Mouse (Mus musculus): ENCODE results near the gene Vsnl1.
A peak's percentile ranks its signal among the peaks of the same experiment; 100 is the strongest.

Vsnl1 gene

DNA sequence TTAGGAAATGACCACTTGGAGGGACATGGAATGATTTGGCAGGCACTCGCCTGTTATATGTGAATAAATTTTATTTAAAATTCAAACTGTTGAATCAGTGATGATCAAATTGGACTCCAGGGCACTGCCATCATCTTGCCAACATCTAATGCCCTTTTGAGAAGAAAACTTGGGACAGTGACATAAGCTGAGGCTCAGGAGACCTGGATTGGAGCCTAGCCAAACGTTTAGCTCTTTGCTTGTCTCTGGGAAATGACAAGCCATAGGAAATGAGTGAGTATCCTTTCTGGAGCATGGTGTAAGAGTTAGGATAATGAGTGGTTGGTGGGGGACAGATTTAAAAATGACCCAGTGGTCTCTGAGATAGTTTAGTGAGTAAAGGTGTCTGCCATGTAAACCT lies 57.0 kb downstream of the Vsnl1 start:
- no peak for DNase-seq

DNA sequence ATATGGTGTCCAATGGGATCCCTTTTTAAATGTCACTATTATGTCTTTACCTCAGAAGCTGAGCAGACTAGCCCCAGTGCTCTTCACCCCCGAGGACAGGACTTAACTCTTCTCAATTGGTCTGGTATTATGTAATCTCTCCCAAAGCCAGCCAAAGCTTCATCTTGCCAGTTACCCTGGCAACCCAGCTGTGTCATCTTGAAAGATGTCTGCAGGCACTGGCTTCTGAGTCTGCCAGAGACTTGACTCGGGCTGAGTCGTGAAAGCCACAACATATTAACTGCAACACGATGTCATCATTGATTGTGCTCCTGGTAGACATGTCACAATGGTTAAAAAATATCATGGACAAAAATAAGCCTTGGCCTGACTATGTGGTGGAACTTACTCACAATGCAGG lies 66.4 kb downstream of the Vsnl1 start:
- no peak for DNase-seq

DNA sequence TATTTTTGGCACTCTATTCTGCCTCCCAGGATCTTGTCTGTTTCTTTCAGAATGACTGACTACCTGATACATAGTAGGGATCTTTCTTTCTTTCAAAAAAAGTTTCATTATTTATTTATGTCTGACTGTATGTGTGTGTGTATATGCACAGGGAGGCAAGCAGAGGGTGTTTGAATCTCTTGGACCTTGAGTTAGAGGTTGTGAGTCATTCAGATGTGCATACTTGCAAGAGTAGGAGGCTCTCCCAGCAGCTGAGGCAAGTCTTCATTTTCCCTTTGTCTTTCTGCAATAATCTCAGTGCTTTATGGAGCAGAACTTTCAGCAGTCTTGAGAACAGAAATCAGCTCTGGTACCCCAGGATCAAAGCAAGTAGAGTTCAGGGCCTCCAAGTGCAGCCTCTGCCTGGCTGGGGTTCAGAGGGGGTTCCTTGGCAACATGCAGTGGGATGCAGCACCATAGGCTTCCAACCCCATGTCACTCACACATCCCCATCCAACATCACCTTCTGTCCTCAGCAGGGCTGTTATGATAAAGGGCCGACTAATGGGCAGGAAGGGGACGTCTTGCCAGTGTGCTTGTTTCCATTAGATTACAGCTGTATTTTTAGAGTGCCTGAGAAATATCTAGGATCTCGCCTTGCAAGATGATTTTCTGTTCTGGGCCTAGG lies 69.2 kb downstream of the Vsnl1 start:
- DNase-seq: no peak

DNA sequence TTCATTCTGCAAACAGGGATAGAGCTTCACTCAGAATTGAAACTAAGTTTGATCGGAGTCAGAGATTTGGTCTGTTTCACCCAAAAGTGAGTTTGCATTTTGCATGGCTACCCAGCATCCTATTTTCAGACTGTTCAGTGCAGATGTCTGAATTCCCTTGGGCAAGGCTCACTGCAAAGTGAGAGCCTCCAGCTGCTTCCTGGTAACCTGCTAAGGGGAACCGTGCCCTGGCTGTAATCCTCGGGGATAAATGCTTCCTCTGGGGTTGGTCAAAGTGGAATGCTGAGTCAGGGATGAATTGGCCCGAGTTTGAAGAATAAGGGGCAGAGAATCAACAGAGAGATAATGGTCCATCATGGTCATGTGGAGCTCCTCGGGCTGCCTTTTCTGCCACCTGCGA lies 71.5 kb downstream of the Vsnl1 start:
- no peak for DNase-seq

DNA sequence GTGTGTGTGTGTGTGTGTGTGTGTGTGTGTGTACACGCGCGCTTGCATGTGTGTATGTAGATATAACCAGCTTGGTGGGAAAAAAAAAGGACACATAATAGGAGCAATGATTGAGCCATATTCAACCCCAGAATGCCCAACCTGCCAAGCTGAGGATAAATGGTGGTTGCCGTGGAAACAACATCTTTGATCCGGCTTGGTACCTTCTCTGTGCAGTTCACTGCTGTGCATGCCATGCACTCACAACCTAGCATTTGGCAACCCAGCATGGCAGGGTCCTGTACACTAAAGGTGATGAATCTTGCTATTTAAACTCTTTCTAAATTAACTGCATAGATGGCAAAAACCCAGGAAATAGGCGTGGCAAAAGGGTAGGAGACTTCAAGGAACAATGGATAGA lies 74.0 kb downstream of the Vsnl1 start:
- no peak for DNase-seq

DNA sequence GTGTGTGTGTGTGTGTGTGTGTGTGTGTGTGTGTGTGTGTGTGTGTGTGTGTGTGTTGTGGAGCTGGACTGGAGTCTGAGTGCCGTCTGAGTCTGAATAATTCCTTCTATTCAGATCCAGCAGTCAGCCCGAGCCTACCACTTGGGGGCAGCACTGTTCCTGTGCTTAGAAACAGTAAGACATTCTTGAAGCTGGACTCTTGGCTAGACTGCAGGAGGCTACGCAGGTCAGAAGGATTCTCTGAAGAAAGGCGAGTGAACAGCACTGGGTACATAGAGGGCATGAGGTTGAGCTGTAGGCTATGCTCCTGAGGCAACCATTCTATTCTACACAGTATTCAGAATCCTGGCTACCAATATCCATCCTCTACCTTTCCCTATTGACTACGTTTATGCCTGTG lies 85.5 kb downstream of the Vsnl1 start:
- peak; percentile 73 to 87 for DNase-seq

DNA sequence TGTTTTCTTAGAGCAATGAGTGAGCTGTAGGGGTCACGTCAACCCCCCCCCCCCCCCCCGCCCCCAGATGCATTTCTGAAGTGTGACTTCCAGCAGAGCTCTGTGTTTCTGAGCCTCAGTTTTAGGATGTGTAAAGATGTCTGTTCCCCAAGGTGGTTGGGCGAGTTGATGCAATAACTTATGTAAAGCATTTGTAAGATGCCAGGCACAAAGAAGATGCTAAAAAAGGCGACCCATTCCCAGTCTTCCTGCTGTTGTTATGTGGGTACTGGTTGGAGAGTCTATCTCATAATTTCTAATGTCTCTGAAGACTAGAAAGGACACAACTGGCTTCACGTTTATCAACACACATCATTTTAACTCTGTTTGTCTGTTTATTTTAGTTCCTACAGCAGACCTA lies 86.5 kb downstream of the Vsnl1 start:
- DNase-seq: no peak

DNA sequence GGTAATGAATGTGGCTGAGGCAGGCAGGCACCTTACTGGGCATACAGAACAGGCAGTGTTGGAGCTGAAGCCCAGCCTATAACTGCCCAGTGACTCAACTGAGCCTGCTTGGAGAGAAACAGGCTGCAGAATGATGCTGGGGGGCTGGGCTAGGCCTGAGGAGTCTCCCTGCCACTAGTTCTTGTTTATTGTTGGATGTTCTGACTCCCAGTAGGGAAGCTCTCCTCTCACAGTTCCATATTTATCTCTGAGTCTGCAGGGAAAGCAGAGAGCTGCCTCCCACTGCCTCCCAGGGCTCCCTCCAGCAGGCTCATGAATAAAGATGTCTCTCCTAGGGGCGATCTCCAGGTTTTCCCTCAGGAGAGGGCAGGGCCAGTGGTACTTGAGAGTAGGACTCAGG lies 88.0 kb downstream of the Vsnl1 start:
- no peak for DNase-seq

DNA sequence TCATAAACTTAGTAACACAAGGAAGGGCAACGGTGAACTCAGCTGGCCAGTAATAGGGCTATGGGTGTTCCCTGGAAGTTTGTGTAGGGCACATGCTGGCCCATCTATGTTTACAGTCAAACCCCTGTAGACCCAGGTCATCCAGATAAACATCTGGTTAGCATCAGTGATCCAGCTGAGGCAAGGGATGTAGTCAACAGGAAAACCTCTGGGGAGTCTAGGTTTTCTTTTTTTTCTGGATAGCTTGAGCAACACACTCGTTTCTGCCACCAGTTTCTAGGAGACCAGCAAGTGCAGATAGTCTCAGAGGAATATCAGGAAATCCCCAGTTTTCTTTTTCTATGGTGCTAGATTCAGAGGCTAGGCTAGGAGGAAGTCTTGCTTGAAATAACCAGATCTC lies 90.5 kb downstream of the Vsnl1 start:
- no peak for DNase-seq

DNA sequence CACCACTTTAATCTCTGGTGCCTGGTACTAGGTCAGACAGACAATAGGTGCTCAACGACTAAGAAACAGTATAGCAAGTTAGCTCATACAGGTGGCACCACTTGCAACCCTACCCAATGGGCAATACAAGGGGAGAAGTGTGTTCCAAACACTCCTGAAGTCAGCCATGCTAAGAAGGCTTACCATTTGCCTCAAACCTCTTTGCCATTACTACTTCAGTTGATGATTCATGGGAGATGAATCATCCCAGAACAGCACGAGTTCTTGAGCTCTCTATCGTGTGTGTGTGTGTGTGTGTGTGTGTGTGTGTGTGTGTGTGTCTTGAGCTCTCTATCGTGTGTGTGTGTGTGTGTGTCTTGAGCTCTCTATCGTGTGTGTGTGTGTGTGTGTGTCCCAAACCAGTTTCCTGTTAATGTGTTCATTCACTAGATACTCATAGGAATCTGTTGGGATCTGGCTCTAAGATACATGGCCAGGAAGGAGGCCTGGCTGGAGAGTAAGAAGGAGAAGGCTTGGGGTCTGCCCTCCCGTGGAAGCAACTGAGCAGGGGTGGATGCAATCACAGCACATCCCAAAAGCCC lies 94.3 kb downstream of the Vsnl1 start:
- no peak for DNase-seq

DNA sequence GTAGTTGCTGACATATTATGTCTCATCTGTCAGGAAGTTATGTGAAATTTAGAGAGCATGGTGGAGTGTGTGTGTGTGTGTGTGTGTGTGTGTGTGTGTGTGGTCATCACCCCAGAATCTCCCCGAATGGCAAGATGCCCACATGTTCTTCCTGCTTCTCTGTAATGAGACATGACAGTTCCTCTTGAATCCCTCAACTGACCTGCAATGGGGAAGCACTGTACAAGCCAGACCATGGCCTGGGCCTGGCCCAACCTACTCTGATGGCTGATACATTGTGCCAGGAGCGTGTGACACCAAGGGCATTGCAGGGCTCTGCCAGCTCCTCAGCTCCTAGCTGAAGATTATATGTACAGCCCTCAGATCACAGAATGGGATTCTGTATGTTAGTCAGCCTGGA lies 98.2 kb downstream of the Vsnl1 start:
- no peak for DNase-seq

DNA sequence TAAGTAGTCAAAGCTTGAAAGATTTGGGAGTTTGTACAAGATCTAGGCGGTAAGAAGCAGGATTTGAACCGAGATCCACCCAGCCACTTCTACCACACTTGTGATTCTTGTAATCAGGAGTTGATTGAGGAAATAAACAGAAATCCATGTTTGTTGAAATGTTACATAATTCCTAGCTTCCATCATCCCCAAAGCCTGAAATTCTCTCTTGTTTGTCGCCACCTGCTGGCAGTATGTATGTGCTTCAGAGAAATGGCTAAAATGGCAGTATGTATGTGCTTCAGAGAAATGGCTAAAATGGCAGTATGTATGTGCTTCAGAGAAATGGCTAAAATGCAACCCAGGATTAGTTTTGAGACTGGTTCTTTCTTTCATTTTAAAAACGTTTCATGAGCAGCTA lies 99.6 kb downstream of the Vsnl1 start:
- DNase-seq: peak; percentile 67 to 85

DNA sequence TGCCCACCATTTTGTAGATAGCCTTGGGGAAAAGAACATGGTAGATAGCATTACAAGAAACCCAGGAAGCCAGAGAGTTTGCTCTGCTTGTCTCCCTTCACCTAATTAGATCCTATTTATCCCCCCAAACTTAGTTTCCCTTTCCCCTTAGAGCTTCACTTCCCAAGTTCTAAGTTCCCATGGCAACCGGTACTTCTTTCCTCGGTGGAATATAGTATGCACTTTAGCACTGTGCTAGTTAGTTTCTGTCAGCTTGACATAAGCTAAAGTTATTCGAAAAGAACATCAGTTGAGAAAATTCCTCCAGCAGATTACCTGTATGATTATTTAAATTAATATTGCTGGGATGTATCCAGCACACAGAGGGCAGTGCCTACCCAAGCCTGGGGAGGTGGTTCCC lies 109.9 kb downstream of the Vsnl1 start:
- no peak for DNase-seq

DNA sequence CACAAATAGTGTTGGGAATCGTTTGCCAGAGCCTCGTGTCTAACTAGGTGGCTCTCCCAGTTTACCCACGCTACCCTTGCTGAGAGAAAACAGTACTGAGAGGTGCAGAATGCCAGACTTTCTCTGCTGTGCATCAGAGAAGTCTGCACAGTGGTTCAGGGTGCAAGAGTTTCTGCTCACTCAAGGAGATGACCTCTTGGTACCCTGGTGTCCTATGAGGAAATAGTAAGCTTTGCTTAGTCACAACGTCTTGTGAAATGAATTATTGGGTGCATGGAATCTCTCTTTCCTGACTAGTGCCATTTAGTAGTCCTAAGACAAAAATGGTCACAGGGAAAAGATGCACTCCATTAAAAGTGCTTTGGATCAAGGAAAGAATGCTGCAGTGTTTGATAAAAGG lies 111.9 kb downstream of the Vsnl1 start:
- DNase-seq: no peak

DNA sequence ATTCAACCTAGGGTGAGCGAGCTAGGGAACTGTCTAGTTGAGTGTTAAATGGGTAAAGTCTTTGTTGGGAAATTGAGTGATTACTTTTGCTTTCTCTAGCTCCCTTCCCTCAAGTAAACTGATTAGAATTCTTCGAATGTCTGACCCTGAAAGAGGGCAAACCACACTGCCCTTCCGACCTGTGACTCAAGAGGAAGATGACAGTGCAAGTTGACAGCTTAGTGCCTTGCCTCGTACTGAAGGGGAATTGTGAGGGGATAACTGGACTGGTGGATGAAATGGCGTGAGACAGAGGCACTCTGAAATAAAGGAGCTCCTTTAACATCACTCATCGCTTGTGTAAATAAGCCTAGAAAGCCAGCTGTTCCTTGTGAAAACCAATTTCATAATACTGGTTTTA lies 118.7 kb downstream of the Vsnl1 start:
- peak; percentile 59 to 60 for DNase-seq

DNA sequence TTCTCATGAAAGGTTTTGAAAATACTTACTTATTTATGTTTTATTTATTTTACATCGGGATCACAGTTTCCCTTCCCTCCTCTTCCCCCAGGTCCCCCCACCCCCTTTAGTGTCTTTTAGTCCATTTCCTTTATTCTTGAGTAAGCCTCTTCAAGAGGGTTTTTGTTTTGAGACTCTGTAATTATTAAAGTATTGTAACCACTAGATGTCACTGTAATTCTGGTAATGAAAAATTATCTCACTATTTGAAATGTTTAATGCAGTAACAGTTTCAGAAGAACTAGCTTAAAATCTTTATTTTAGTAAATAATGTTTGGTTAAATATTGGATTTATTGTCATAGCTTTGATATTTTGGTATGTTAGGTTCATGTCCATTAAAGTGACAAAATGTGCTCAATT lies 122.6 kb downstream of the Vsnl1 start:
- DNase-seq: no peak

DNA sequence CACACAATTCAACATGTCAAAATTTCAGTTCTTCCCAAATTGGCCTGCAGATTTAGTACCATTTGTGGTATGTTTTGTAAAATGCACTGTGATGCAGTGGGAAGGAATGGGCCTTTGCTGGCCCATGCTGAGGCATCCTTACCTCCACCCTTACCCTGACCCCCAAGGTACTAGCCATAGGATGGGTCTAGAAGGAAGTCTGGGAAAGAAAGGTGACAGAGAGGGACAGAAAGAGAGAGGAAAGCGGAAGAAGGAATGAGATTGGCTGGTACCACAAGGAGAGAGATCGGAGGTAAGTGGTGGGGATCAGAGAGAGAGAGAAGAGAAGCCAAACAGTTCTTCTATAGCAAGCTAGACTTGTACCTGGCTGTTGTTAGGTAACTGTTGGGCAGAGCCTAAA lies 125.3 kb downstream of the Vsnl1 start:
- DNase-seq: no peak

DNA sequence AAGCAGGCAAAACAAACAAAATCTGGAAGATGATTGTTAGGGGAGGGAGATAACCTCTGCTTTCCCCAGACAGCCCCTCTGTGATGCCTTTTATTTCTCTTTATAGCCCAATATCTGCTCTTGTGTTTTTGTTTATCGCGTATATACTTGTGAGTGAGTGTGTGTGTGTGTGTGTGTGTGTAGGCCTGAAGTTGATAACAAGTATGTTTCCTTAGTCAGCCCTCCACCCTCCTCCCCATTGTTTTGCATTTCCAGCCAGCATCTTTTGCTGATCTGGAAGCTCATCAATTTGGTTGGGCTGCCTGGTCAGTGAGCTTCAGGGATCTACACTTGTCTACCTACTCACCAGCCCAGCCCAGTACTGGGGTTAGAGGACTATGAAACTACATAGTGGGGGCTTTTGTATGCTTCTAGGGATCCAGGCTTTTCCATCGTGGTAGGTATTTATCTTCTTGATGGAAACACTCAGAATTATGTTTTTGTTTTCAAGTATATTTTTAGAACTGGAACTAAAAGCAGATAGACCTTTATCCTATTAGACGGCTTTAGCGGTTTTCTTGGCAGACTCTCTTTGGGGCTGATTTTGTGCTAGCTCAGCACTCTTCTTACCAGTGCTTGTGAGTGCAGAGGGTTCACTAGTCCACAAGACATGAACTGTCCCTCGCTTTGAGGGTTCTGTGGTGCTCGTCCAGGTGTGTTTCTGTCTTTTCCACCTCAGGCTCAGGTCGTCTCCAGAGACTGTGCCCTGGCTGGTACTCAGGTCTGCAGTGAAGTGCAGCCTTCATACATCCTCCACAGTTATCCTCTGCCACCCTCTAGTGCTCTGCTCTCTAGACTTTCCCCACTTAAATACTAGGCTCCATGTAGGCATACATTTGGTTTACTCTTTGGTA lies 129.4 kb downstream of the Vsnl1 start:
- DNase-seq: peak; percentile 15 to 53

DNA sequence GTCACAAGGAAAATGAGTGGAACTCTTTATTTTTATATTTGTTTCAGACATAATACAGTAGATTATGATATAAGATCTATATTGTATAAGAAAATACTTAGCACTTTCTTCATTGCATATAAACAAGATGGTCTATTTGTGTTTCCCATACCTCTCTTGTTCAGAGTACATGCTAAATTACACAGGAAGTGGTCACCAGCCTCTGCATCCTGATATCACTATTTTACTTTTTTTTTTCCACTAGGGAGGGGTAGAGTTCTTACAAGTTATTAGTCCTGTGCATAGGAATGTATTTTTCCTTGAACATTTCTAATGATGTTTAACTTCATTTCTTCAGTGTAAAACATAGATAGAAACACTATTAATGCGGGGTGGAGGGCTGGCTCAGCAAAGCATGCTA lies 135.6 kb downstream of the Vsnl1 start:
- DNase-seq: no peak

DNA sequence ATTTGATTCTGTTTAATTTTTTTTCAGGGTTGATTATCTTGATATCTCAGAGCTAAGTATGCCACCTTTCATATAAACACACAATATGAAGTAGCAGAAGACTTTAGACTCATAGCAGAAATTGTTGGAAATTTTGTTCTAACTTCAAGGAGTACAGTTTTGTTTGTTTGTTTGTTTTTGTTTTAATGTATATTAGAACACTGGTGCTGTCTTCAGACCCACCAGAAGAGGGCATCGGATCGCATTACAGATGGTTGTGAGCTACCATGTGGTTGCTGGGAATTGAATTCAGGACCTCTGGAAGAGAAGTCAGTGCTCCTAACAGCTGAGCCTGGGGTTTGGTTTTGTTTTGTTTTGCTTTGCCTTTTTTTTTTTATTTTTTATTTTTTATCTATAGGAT lies 150.0 kb downstream of the Vsnl1 start:
- no peak for DNase-seq

DNA sequence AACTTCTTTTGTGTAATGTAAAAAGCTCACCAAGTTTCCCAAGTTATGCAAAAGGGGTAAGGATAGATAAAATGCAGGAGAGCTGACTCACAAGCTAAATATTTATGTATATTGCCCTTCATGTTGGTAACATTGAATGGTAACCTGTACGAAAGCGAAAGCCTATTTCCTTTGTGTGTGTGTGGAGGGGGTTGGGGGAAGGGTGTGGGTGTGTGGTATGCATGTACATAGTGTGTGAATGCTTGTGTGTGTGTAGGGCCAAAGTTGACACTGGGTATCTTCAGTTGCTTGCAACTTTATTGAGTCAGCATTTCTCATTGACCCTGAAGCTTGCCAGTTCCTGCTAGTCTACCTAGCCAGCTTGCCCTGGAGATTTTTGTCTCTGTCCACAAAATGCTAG lies 154.8 kb downstream of the Vsnl1 start:
- no peak for DNase-seq

DNA sequence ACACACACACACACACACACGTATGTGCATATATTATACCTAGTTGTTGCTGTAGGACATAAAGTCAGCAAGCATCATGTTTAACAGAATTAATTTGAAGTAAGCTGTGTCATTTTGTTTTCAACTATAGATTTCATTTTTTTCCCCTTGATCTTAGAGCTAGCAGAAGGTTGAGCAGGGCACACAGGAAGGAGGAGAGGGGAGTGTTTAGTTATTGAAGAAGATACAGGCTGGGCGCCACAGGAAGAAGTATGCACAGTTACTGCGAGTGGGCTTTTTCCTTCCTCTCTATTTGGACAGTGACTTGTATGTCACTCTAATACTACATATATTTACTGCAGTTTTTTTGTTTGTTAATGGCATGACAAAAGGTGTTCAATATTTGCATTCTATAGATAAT lies 156.5 kb downstream of the Vsnl1 start:
- DNase-seq: no peak

DNA sequence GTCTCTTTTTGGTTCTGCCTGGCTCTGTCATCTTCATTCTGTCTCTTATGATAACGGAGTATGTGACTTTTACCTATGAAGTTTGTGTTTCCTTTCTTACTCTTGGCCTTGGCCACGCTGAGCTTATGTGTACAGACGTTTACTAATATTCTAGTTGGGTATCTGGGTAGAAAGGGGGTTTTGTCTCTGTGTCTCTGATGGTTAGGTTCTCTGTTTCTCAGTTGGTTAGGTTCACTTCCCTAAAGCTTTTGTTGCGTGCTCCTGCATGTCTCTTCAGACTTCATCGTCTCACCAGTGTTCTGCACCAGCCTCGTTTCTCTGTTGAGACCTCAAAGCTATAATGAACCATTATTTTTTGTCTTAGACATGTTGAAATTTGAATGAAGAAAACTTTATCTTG lies 159.2 kb downstream of the Vsnl1 start:
- no peak for DNase-seq

DNA sequence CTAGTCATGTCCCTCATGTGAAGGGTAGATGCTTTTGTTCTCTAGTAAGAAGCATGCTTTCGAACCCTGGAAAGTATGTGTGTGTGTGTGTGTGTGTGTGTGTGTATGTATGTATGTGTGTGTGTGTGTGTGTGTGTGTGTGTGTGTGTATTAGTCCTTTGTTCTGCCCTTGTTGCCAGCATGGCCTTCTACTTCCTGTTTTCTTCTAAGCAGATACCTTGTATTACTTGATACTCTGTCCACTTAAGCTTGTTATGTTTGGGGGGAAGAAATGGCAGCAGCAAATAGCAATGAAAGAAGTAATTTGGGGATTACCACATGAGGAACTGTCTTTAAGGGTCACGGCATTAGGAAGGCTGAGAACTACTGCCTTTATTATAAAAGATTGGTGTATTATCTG lies 159.8 kb downstream of the Vsnl1 start:
- DNase-seq: no peak

Data from kidney, postnatal 25 days (tissue).